Mouse (Mus musculus) neural tube, embryonic 13.5 days (tissue): ENCODE measurements around the gene Zc3h10. TPM values are rescaled to one million over a fixed set of nuclear protein-coding genes. Genes with fewer than 3 reads are reported as not detected.
A peak's percentile ranks its signal among the peaks of the same experiment; 100 is the strongest.
"Not testable (repeated sequence)": the region's sequence is repeated elsewhere in the genome, so short reads cannot be mapped to it uniquely, and the experiment has no call there.

Source experiments
- ATAC-seq: fragments of 200-750 bp; cut with Nextera tagmentation; 2 replicates; pipeline ENCODE4 v1.8.0; 2017; ENCODE audit warnings: low read depth, mild to moderate bottlenecking, moderate TSS enrichment, moderate library complexity
- H3K27ac ChIP-seq: fragments of 300-500 bp; sonication (generic); replicated peaks from 2 replicates; pipeline ENCODE4 v1.5.1; 2015; ENCODE audit warnings: moderate library complexity, mild to moderate bottlenecking, inconsistent platforms
- H3K27me3 ChIP-seq: fragments of 300-500 bp; sonication (generic); 2 replicates; pipeline ENCODE4 v1.6.1; 2015; ENCODE audit warnings: mild to moderate bottlenecking, inconsistent platforms
- H3K36me3 ChIP-seq: fragments of 300-500 bp; sonication (generic); 2 replicates; pipeline ENCODE4 v1.6.1; 2015; ENCODE audit warnings: mild to moderate bottlenecking, inconsistent platforms
- H3K4me1 ChIP-seq: fragments of 300-500 bp; sonication (generic); replicated peaks from 2 replicates; pipeline ENCODE4 v1.6.1; 2015; ENCODE audit warnings: inconsistent platforms
- H3K4me2 ChIP-seq: fragments of 300-500 bp; sonication (generic); 2 replicates; pipeline ENCODE4 v1.6.1; 2015; ENCODE audit warnings: inconsistent platforms, mild to moderate bottlenecking, moderate library complexity
- H3K4me3 ChIP-seq: fragments of 300-500 bp; sonication (generic); 2 replicates; pipeline ENCODE4 v1.5.1; 2015; ENCODE audit warnings: mild to moderate bottlenecking, inconsistent platforms
- H3K9ac ChIP-seq: fragments of 300-500 bp; sonication (generic); 2 replicates; pipeline ENCODE4 v1.6.1; 2015; ENCODE audit warnings: moderate library complexity, mild to moderate bottlenecking, inconsistent platforms
- H3K9me3 ChIP-seq: fragments of 300-500 bp; sonication (generic); 2 replicates; pipeline ENCODE4 v1.6.1; 2016; ENCODE audit warnings: inconsistent platforms
- WGBS: fragments of 180-500 bp; shearing (Covaris S2); methylation state at CpG from one replicate; pipeline ENCODE4 v1.1.7; 2015; 5-methylcytosine and 5-hydroxymethylcytosine counted together
- polyA plus RNA-seq: library from polyadenylated mRNA; unstranded; fragments of >200 nt; fragmentation: Nextera tagmentation; extraction: Ambion mirVana; gene quantifications from 2 replicates; pipeline ENCODE4 v1.2.1, GENCODE M21; 2015

Gene Zc3h10
- polyA plus RNA-seq, 1 experiment from 2014 or later = 19.9 TPM

GRCm38 (mm10) chr10:128549682-128550057, 2.1 kb upstream of the Zc3h10 start:
- WGBS = 69% methylated on average over 6 of the region's 6 CpGs
- not testable (repeated sequence) for H3K9ac ChIP-seq, H3K27me3 ChIP-seq, ATAC-seq, H3K9me3 ChIP-seq
- Histone ChIP-seq H3K27ac (peak overlapping the region; percentile 74), H3K4me3 (peak overlapping the region; percentile 82; the same call in 1 of the 2 replicates), H3K4me1 (peaks cover 17% of the 10 kb centered on the region), H3K4me2 (peak overlapping the region; percentile 86), H3K36me3 (peaks cover 12% of the 10 kb centered on the region)

- peaks cover 18% of the 10 kb centered on the region for H3K36me3 ChIP-seq
- ATAC-seq = peak; percentile 84
- peak within 1 kb of the TSS; percentile 97 for H3K9ac ChIP-seq
- H3K4me2 ChIP-seq = peak within 1 kb of the TSS; percentile 86
- H3K27me3 ChIP-seq = no peaks in the 10 kb centered on the region
- WGBS = under 1% methylated on average over 31 of the region's 31 CpGs
- H3K27ac ChIP-seq = peak within 1 kb of the TSS; percentile 97
- H3K9me3 ChIP-seq = no peaks in the 10 kb centered on the region
- peak within 1 kb of the TSS; percentile 82 for H3K4me3 ChIP-seq
- H3K4me1 ChIP-seq = peaks cover 18% of the 10 kb centered on the region
Observed at GRCm38 (mm10) chr10:128548947-128549681, 1.5 kb upstream of the Zc3h10 start, which contains the start of gene Rpl41. Gene Rpl41, minus strand, starts transcription at chr10:128549305.

GRCm38 (mm10) chr10:128548051-128548791, 647 bp upstream of the Zc3h10 start:
- not testable (repeated sequence) for H3K27me3 ChIP-seq, H3K9me3 ChIP-seq
- WGBS = 1% methylated on average over 30 of the region's 30 CpGs
- Histone ChIP-seq H3K9ac (peak overlapping the region; percentile 97), H3K4me2 (peak overlapping the region; percentile 86), H3K36me3 (peaks cover 26% of the 10 kb centered on the region), H3K27ac (peak overlapping the region; percentile 97), H3K4me3 (peak overlapping the region; percentile 82), H3K4me1 (peaks cover 27% of the 10 kb centered on the region)
- 0 out of 2 replicates have a peak, but pooled peaks have one; percentile 3 for ATAC-seq

GRCm38 (mm10) chr10:128546787-128547186, 787 bp downstream of the Zc3h10 start:
- H3K27me3 ChIP-seq = no peaks in the 10 kb centered on the region
- peaks cover 40% of the 10 kb centered on the region for H3K36me3 ChIP-seq
- H3K9ac ChIP-seq = peak overlapping the region; percentile 97
- no peaks in the 10 kb centered on the region for H3K9me3 ChIP-seq
- ATAC-seq = no peak
- peak overlapping the region; percentile 86 for H3K4me2 ChIP-seq
- H3K4me3 ChIP-seq = peak overlapping the region; percentile 82
- peaks cover 30% of the 10 kb centered on the region for H3K4me1 ChIP-seq
- 28% methylated on average over 7 of the region's 7 CpGs for WGBS
- peak overlapping the region; percentile 97 for H3K27ac ChIP-seq

- 17% methylated on average over 4 of the region's 4 CpGs for WGBS
- no peak for ATAC-seq
- H3K4me3 ChIP-seq = peak overlapping the region; percentile 82
- H3K9me3 ChIP-seq = no peaks in the 10 kb centered on the region
- peak overlapping the region; percentile 97; the same call in 1 of the 2 replicates for H3K27ac ChIP-seq
- no peaks in the 10 kb centered on the region for H3K27me3 ChIP-seq
- peak overlapping the region; percentile 97; the same call in 1 of the 2 replicates for H3K9ac ChIP-seq
- H3K36me3 ChIP-seq = peaks cover 43% of the 10 kb centered on the region
- H3K4me1 ChIP-seq = peaks cover 30% of the 10 kb centered on the region
- peak overlapping the region; percentile 86 for H3K4me2 ChIP-seq
Observed at GRCm38 (mm10) chr10:128546361-128546760, 1.2 kb downstream of the Zc3h10 start.

GRCm38 (mm10) chr10:128545570-128545898, 2.0 kb downstream of the Zc3h10 start:
- Histone ChIP-seq H3K4me3 (no peak overlapping the region), H3K4me1 (peaks cover 30% of the 10 kb centered on the region), H3K27ac (no peak overlapping the region), H3K9ac (no peak overlapping the region), H3K36me3 (peaks cover 48% of the 10 kb centered on the region), H3K27me3 (no peaks in the 10 kb centered on the region), H3K9me3 (no peaks in the 10 kb centered on the region), H3K4me2 (no peak overlapping the region)
- WGBS = 94% methylated on average over 3 of the region's 3 CpGs
- ATAC-seq = no peak

GRCm38 (mm10) chr10:128544674-128545569, 2.7 kb downstream of the Zc3h10 start:
- ATAC-seq = no peak
- H3K4me2 ChIP-seq = no peak overlapping the region
- no peak overlapping the region for H3K4me3 ChIP-seq
- peaks cover 48% of the 10 kb centered on the region for H3K36me3 ChIP-seq
- H3K27ac ChIP-seq = no peak overlapping the region
- H3K9me3 ChIP-seq = no peaks in the 10 kb centered on the region
- H3K9ac ChIP-seq = no peak overlapping the region
- H3K27me3 ChIP-seq = no peaks in the 10 kb centered on the region
- peaks cover 30% of the 10 kb centered on the region for H3K4me1 ChIP-seq
- 94% methylated on average over 37 of the region's 37 CpGs for WGBS

- no peak overlapping the region for H3K4me3 ChIP-seq
- H3K36me3 ChIP-seq = peaks cover 48% of the 10 kb centered on the region
- H3K9me3 ChIP-seq = no peaks in the 10 kb centered on the region
- no peaks in the 10 kb centered on the region for H3K27me3 ChIP-seq
- H3K4me1 ChIP-seq = peaks cover 26% of the 10 kb centered on the region
- H3K27ac ChIP-seq = no peak overlapping the region
- 98% methylated on average over 15 of the region's 15 CpGs for WGBS
- no peak overlapping the region for H3K4me2 ChIP-seq
- ATAC-seq = no peak
- H3K9ac ChIP-seq = no peak overlapping the region
Observed at GRCm38 (mm10) chr10:128544151-128544657, 3.4 kb downstream of the Zc3h10 start.

GRCm38 (mm10) chr10:128543100-128543499, 4.5 kb downstream of the Zc3h10 start:
- Histone ChIP-seq H3K4me2 (no peak overlapping the region), H3K36me3 (peaks cover 48% of the 10 kb centered on the region), H3K9me3 (no peaks in the 10 kb centered on the region), H3K4me1 (peaks cover 26% of the 10 kb centered on the region), H3K9ac (no peak overlapping the region), H3K4me3 (no peak overlapping the region), H3K27me3 (no peaks in the 10 kb centered on the region), H3K27ac (no peak overlapping the region)
- ATAC-seq = no peak
- WGBS = 69% methylated on average over 2 of the region's 2 CpGs

GRCm38 (mm10) chr10:128538340-128538870, 9.2 kb downstream of the Zc3h10 start:
- Histone ChIP-seq H3K27me3 (no peaks in the 10 kb centered on the region), H3K4me3 (no peak overlapping the region), H3K9me3 (no peaks in the 10 kb centered on the region), H3K27ac (no peak overlapping the region), H3K36me3 (peaks cover 23% of the 10 kb centered on the region), H3K9ac (no peak overlapping the region), H3K4me1 (peaks cover 10% of the 10 kb centered on the region; the same call in 1 of the 2 replicates), H3K4me2 (no peak overlapping the region)
- 88% methylated on average over 1 of the region's 1 CpGs for WGBS
- no peak for ATAC-seq

GRCm38 (mm10) chr10:128536266-128536940, 11.2 kb downstream of the Zc3h10 start:
- peak; percentile 92 for ATAC-seq
- Histone ChIP-seq H3K27ac (no peak overlapping the region), H3K9me3 (no peaks in the 10 kb centered on the region), H3K4me3 (peak overlapping the region; percentile 15; the same call in 1 of the 2 replicates), H3K9ac (peak overlapping the region; percentile 50), H3K4me2 (peak overlapping the region; percentile 46), H3K4me1 (0 out of 2 replicates have a peak, but pooled peaks cover 5% of the 10 kb centered on the region), H3K27me3 (no peaks in the 10 kb centered on the region), H3K36me3 (peaks cover 5% of the 10 kb centered on the region)
- WGBS = 19% methylated on average over 18 of the region's 18 CpGs
